Mouse (Mus musculus): ENCODE results near the gene Cd38.
A peak's percentile ranks its signal among the peaks of the same experiment; 100 is the strongest.

The Cd38 gene

DNA sequence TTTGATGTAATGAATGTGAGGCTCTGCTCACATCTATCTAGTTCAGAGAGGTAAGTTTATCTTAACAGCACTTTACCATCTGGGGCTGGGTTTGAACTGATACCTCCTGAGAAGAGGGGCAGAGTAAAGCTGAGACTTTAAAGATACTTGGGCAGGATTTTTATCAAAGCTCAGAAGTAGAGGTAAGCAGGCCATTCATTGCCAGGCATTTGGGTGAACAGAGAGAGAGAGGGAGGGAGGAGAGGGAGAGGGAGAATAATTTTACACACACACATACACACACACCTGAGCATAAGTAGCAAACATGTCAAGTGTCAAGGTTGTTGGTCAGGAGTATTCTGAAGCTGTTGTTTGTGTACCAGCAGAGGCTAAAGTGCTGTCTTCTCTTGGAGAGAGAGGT, at the start of gene Cd38:
Cd38 (plus strand) TSS at position 301 of the 400 bp plus-strand sequence.
- DNase-seq, result no peak

DNA sequence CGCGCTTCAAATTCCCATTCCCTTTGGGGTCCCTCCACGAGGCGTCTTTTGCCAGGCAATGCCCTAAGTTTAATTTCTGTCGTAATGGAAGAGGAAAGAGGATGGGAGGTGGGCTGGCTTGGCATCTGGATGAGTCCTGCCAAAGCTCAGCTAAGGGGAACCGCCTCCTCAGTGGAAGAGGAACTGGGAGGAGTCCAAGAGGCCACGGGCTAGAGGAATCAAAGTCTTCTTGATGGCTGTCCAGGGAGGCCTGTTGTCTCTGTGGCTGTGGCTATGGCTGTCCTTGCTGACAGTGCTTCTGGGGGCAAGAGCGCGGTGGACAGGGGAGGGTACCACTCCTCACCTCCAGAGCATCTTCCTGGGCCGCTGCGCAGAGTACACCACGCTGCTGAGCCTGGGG, 49.7 kb upstream of the Cd38 start, which contains the start of gene Bst1:
Bst1 (plus strand) TSS at position 191 of the 400 bp plus-strand sequence.
- DNase-seq, result no peak

- DNase-seq, result no peak
Measured at GRCm38 (mm10) chr5:43820785-43821184, 47.6 kb upstream of the Cd38 start.

DNA sequence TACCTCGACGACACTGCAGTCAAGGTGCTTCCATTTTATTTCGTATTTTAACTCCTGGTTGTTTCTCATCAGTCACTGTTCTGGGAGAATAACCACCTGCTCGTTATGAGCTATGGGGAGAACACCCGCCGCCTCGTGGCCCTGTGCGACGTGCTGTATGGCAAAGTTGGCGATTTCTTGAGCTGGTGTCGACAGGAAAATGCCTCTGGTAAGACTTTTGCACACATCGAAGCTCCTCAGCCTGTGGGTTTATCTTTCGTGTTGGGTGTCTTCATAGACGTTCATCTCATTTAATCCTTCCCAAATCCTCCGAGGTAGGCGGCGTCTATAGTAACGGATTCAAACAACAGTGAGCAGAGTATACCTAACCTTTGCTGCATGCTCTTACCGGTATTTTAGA, 46.8 kb upstream of the Cd38 start, which contains the start of gene Fbxl5:
Fbxl5 (minus strand) TSS at position 101 of the 400 bp plus-strand sequence.
- DNase-seq, result no peak

DNA sequence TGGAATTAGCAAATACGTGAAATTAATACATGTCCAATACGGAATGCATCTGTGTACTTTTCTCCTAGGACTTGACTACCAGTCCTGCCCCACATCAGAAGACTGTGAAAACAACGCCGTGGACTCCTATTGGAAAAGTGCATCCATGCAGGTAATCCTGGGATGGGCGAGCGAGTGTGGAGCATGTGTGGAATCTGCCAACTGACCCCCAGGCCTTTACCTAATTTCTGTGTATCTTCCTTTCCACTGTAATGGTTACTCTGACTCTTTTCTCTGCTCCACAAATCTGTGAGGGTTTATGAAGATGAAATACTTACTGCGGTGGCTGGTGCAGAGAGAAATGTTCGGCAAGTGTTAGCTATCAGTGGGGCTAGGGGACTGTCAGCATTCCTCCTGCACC, 46.2 kb upstream of the Cd38 start:
- DNase-seq, result no peak

DNA sequence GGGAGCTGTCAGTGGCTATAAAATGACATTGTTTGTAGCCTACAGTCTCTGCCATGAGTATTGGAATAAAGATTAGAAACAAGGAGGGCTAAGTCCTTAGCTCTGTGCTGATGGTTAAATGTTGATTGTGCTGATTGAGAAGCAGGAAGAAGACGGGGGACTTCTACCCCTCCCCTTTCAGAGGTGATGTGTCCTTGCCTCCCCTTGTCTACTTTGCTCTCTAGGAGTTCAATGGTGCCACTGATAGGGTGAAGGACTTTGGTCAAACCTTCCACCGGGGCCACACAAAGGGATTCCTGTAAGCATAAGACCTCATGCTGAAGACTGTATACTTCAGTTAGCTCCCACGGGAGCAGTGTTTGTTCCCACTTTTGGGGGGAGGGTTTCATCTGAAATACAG, 45.5 kb upstream of the Cd38 start:
- DNase-seq, result no peak

GRCm38 (mm10) chr5:43824580-43824979, 43.8 kb upstream of the Cd38 start:
- no peak for DNase-seq

DNA sequence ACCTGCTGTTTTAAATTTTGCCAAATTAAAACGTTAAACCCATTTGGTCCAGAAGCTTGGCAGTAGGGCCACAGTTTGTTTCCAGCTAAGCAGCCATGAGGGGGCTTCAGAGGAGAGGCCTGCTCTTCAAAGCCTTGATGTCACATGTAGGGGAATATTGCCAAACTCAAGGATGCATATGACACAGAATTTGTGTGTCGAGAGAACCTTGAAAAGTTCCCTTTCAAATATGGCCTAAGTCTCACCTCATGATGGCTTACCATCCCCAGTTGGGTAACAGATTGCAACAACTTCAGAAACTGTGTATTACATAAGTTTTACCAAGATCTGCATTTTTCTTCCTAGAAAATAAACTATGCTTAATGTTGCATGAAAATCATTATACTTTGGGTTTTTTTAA, 41.5 kb upstream of the Cd38 start:
- no peak for DNase-seq

DNA sequence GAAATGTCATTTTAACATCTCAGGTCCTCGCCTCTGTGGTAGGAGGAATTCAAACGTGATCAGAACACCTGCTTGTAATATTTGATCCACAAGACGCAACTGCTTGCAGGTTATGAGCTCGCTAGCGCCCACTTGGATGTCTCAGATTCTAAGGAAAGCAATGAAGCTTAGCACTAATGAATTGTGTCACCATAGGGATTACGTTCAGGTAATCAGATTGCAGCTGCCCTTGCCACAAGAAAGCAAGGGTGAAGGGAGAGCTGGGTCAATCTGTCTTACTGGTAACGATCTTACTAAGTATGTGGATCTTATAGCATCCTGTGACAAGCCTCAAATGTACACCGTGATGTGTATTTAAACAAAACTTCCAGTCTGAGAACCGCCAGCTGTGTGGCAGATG, 41.0 kb upstream of the Cd38 start:
- no peak for DNase-seq

GRCm38 (mm10) chr5:43836590-43836989, 31.8 kb upstream of the Cd38 start:
- peak; percentile 6 for DNase-seq

GRCm38 (mm10) chr5:43837372-43837771, 31.0 kb upstream of the Cd38 start:
- DNase-seq, result peak; percentile 34

DNA sequence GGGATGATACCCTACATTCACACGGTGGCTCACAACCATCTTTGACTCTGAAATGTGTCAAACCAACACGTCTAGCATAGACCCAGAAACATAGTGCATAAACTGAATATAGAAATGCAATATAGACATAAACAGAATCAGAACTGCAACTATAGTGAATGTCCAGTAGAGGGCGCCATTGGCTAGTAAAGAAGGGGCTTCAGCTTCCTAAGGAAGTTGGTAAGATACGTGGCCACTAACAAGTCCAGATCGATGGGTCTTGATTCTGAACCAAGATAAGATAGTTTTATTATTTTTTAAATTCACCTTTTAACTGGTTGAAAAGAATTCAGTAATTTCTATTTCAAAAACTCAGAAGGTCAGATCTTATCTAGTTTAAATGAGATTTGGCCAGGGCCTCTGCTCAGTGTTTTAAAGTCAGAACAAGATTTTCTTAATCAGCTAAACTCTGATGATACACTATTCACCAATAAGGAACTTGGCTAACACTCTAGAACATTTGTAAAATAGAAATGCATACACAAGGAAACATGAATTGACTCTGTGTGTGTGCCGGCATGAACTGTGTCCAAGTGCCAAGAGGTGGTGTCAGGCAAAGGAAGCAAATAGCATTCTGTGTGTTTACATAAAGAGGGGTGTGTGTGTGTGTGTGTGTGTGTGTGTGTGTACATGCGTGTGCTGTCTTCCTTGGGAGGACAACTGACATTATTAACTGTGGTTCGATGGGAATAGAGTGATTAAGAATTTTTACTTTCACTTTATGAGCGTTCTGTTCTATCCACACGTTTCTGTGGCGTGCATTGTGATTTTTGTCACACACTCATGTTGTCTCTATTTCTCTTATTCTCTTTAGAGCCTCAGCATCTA, 27.0 kb upstream of the Cd38 start:
- peak; percentile 25 for DNase-seq

GRCm38 (mm10) chr5:43842011-43842285, 26.4 kb upstream of the Cd38 start:
- DNase-seq, result no peak

DNA sequence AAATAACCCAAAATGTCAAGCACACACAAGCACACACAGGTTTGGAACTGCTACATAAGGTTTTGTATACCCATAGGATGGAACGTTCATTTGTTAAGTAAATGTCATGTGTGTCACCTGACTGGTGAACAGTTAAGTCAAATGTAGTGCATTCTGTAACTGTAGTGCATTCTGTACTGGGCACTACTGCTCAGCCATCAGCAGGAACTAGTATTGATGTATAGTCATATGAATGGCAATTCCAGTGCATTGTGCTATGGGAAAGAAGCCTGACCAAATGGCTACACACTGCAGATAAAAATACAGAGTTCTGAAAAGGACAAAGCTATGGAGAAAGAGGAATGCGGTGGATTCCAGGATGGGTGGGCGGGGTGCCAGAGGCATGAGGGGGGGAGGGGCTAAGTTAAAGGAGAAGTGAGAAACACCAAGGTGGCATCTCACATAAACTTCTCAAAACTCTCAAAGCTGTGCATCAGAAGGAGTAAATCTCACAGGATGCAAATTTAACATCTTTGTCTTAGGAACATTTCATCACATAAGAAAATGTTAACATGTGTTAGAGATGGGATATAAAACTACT, 25.7 kb upstream of the Cd38 start:
- no peak for DNase-seq

DNA sequence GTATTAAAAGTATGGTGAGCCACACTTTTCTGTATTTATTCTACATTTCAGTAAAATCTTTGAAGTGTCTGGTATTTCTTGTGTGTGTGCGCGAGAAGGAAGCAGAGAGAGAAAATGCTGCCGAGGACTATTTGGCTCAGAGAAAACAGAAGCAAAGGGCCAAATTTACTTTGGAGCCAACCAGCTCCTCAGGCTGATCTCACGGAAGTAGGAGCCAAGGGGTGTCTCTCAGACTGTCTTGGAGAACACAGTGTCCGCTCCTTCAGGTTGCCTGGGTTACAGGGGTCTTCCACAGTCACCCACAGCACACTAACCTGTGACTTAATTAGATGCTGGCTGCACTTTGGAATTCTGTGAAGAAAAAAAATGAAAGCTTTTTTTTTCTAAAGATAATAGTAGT, 23.3 kb upstream of the Cd38 start:
- DNase-seq, result no peak

GRCm38 (mm10) chr5:43845646-43846045, 22.7 kb upstream of the Cd38 start:
- DNase-seq, result no peak

DNA sequence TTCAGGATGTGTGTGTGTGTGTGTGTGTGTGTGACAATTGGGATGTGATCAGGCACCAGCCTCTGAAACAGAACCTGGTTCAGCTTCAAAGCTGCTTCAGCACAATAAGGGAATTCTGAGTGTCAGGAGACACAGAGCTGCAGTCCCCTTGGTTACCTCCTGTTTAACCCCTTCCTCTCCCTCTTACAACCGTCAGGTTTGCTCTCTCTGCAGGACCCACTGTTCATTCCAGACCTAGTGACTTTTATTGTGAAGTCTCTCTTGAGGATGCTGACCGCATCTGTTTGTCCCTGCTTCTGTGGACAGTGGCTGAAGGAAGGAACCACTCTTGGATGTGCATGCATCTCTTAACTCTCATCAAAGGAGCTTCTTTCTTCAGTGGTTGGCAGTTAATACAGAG, 22.1 kb upstream of the Cd38 start:
- DNase-seq, result no peak

GRCm38 (mm10) chr5:43847555-43847954, 20.8 kb upstream of the Cd38 start:
- no peak for DNase-seq

DNA sequence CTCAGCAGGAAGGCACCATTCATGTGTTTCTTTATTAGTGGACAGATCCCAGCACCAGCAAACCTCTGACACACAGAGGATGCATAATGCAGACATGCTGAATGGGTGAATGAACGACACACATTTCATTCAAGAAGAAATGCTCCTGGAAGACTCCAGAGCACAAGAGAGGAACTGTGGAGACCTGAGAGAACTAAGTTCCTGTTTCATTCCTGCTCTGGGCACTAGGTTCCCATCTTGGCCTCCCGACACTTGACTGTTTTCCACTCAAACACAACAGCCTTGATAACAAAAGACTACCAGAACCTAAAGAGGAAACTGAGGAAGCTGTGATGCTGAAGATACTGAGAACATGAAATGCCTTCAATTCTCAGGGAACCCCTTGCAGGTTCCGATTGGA, 20.1 kb upstream of the Cd38 start:
- DNase-seq, result no peak

DNA sequence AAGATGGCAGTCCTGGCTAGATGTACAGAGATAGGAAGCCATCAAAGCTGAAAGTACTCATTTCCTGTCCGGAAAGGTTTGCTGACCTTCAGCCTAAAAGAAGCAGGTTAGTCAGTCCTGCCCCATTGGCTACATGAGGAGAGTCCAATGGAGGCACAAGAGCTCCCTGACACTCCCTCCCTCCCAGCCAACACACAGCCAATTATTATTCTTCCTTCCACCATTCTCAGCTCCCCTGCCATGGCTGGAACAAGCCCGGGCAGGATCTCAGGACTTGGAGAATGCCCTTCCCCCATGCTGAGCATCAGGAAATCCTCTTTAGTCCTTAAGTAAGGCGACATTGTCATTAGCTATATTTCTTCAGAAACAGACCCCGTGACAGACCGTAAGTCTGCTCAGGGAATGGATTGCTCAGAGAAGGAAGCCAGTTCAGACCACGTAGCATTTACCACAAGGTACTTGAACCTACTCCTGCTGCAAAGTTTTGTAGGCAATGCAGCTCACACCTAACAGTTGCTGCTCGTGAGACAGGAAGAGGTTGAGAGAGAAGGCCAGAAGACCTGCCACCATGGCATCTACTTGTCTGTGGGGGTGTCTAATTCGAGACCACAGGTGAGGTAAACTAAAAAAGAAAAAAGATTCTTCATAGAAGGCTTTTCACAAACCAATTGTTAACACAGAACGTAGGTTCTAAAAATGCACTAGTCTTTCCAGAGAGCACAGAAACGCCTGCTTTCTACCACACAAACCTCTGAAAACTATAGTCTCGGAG, 15.1 kb upstream of the Cd38 start:
- no peak for DNase-seq

DNA sequence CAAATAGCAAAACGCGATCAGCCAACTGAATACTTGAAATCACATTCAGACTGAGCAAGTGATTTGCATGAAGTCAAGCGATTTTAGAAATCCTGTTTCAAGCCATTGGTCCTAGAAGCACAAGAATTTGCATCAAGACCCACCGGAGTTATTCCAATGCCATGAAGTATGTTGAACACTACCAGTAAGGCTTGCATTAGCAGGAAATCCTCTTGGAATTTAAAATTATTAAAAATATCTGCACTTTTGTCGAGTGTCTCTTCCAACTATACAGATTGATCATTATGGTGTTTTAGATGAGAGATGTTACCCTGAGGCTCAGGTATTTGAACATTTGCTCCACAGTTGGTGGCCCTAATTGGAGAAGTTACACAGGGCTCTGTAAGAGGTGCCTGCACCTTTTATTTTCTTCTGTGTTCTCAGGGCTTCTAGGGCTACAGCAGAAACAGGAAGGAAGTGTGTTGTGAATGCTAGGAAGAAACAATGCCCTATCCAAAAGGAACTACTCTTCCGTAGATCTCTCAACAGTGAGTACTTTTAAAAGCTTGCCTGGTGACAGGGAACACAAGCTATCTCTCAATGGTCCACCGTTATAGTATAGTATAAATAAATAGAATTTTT, 14.4 kb upstream of the Cd38 start:
- DNase-seq, result no peak

- no peak for DNase-seq
Measured at GRCm38 (mm10) chr5:43855769-43856168, 12.6 kb upstream of the Cd38 start.

GRCm38 (mm10) chr5:43859663-43860062, 8.7 kb upstream of the Cd38 start:
- DNase-seq, result no peak

- DNase-seq, result no peak
Measured at GRCm38 (mm10) chr5:43860096-43860495, 8.3 kb upstream of the Cd38 start.
